Mouse (Mus musculus) MEL (cell line): ENCODE measurements around the gene Man1c1. TPM values are rescaled to one million over a fixed set of nuclear protein-coding genes. Genes with fewer than 3 reads are reported as not detected.

Experiments used
- DNase-seq: peaks from one replicate; pipeline ENCODE4 v3.0.0; 2011; ENCODE audit warnings: low read depth, low spot score
- H3K27ac ChIP-seq: 2 replicates; pipeline ENCODE4 v1.5.1; 2012; ENCODE audit warnings: low read depth, mild to moderate bottlenecking, control low read depth, low read length, moderate library complexity; ENCODE audit not compliant: control insufficient read depth
- H3K27me3 ChIP-seq, 2 experiments: fragments of 150-350 bp in 1 of 2; sonication (generic) in 1 of 2; 2 replicates each; pipeline ENCODE4 v1.6.1; 2012; ENCODE audit warnings: low read length in 2 of 2, mild to moderate bottlenecking in 2 of 2, improper control_type of control experiment in 1 of 2, moderate library complexity in 1 of 2; ENCODE audit not compliant: insufficient read depth in 2 of 2, control insufficient read depth in 1 of 2
- H3K36me3 ChIP-seq, 2 experiments: 2 replicates each; pipeline ENCODE4 v1.6.1; 2012 to 2014; ENCODE audit warnings: low read length in 2 of 2, improper control_type of control experiment in 1 of 2, inconsistent platforms in 1 of 2, mild to moderate bottlenecking in 1 of 2; ENCODE audit not compliant: insufficient read depth in 2 of 2, control insufficient read depth in 1 of 2
- H3K4me1 ChIP-seq, 2 experiments: fragments of 150-350 bp in 1 of 2; sonication (generic) in 1 of 2; 2 replicates each; pipeline ENCODE4 v1.6.1; 2012; ENCODE audit warnings: low read length in 2 of 2, improper control_type of control experiment in 1 of 2, mild to moderate bottlenecking in 1 of 2; ENCODE audit not compliant: insufficient read depth in 2 of 2, control insufficient read depth in 1 of 2
- H3K4me3 ChIP-seq, 2 experiments: fragments of 150-350 bp in 1 of 2; sonication (generic) in 1 of 2; 2 replicates each; pipeline ENCODE4 v1.5.1; 2012; ENCODE audit warnings: low read depth in 2 of 2, low read length in 2 of 2, mild to moderate bottlenecking in 2 of 2, moderate library complexity in 2 of 2, control low read depth in 1 of 2, improper control_type of control experiment in 1 of 2; ENCODE audit not compliant: control insufficient read depth in 1 of 2, insufficient read depth in 1 of 2
- H3K79me2 ChIP-seq: 2 replicates; pipeline ENCODE4 v1.6.1; 2012; ENCODE audit warnings: mild to moderate bottlenecking, low read length, moderate library complexity; ENCODE audit not compliant: control insufficient read depth, poor library complexity, insufficient read depth
- H3K9ac ChIP-seq: 2 replicates; pipeline ENCODE4 v1.6.1; 2012; ENCODE audit warnings: low read depth, mild to moderate bottlenecking, control low read depth, low read length, moderate library complexity; ENCODE audit not compliant: control insufficient read depth, poor library complexity, severe bottlenecking
- H3K9me3 ChIP-seq: fragments of 150-350 bp; sonication (generic); replicated peaks from 2 replicates; pipeline ENCODE4 v1.6.1; 2012; ENCODE audit warnings: mild to moderate bottlenecking, low read length, improper control_type of control experiment, moderate library complexity; ENCODE audit not compliant: insufficient read depth
- CTCF ChIP-seq, 3 experiments: IDR thresholded peaks in 2 of 3; conservative IDR thresholded peaks in 1 of 3; 2 replicates each; pipeline ENCODE4 v1.5.1; 2011 to 2012; ENCODE audit warnings: low read length in 3 of 3, low read depth in 2 of 3, mild to moderate bottlenecking in 2 of 3, improper control_type of control experiment in 1 of 3, inconsistent platforms in 1 of 3, mixed read lengths in 1 of 3, moderate library complexity in 1 of 3; ENCODE audit not compliant: control insufficient read depth in 1 of 3, insufficient read depth in 1 of 3, poor library complexity in 1 of 3, severe bottlenecking in 1 of 3
- ETS1 ChIP-seq: IDR thresholded peaks from 2 replicates; pipeline ENCODE4 v1.6.1; 2012; ENCODE audit warnings: low read depth, mild to moderate bottlenecking, inconsistent platforms, low read length, improper control_type of control experiment, moderate library complexity
- GABPA ChIP-seq: IDR thresholded peaks from 2 replicates; pipeline ENCODE4 v1.6.1; 2012; ENCODE audit warnings: low read depth, mild to moderate bottlenecking, inconsistent platforms, low read length, improper control_type of control experiment, moderate library complexity
- GATA1 ChIP-seq: IDR thresholded peaks from 2 replicates; pipeline ENCODE4 v1.6.1; 2011; ENCODE audit warnings: low read depth, low read length, improper control_type of control experiment
- HCFC1 ChIP-seq: IDR thresholded peaks from 2 replicates; pipeline ENCODE4 v1.6.1; 2012; ENCODE audit warnings: low read depth, mild to moderate bottlenecking, inconsistent platforms, low read length, improper control_type of control experiment, moderate library complexity
- JUND ChIP-seq: IDR thresholded peaks from 2 replicates; pipeline ENCODE4 v1.6.1; 2011; ENCODE audit warnings: low read depth, mild to moderate bottlenecking, improper control_type of control experiment, low read length
- KAT2A ChIP-seq: conservative IDR thresholded peaks from 2 replicates; pipeline ENCODE4 v1.6.1; 2012; ENCODE audit warnings: low read depth, low read length, improper control_type of control experiment, inconsistent platforms
- MAZ ChIP-seq: IDR thresholded peaks from 2 replicates; pipeline ENCODE4 v1.6.1; 2012; ENCODE audit warnings: low read depth, mild to moderate bottlenecking, inconsistent platforms, low read length, improper control_type of control experiment
- MEF2A ChIP-seq: IDR thresholded peaks from 2 replicates; pipeline ENCODE4 v1.6.1; 2014; ENCODE audit warnings: low read depth, mild to moderate bottlenecking, inconsistent platforms, low read length, improper control_type of control experiment; ENCODE audit not compliant: poor library complexity, insufficient replicate concordance, severe bottlenecking; ENCODE audit errors: extremely low read depth
- MYC ChIP-seq: IDR thresholded peaks from 2 replicates; pipeline ENCODE4 v1.6.1; 2011; ENCODE audit warnings: low read depth, mild to moderate bottlenecking, low read length, improper control_type of control experiment, moderate library complexity
- NELFE ChIP-seq: IDR thresholded peaks from 2 replicates; pipeline ENCODE4 v1.6.1; 2011; ENCODE audit warnings: low read depth, low read length, improper control_type of control experiment
- NRF1 ChIP-seq: IDR thresholded peaks from 2 replicates; pipeline ENCODE4 v1.6.1; 2014; ENCODE audit warnings: low read depth, mild to moderate bottlenecking, inconsistent platforms, low read length, improper control_type of control experiment, moderate library complexity; ENCODE audit not compliant: poor library complexity, insufficient read depth, severe bottlenecking
- POLR2A ChIP-seq, 2 experiments: IDR thresholded peaks; 2 replicates each; pipeline ENCODE4 v1.6.1; 2011 to 2012; ENCODE audit warnings: low read length in 2 of 2, mild to moderate bottlenecking in 2 of 2, control low read depth in 1 of 2, improper control_type of control experiment in 1 of 2, low read depth in 1 of 2, moderate library complexity in 1 of 2; ENCODE audit not compliant: control insufficient read depth in 1 of 2, insufficient read depth in 1 of 2, poor library complexity in 1 of 2
- RAD21 ChIP-seq: IDR thresholded peaks from 2 replicates; pipeline ENCODE4 v1.6.1; 2011; ENCODE audit warnings: mild to moderate bottlenecking, low read depth, low read length, improper control_type of control experiment
- SMC3 ChIP-seq: IDR thresholded peaks from 2 replicates; pipeline ENCODE4 v1.6.1; 2011; ENCODE audit warnings: low read depth, low read length, improper control_type of control experiment
- TAL1 ChIP-seq: IDR thresholded peaks from 2 replicates; pipeline ENCODE4 v1.6.1; 2012; ENCODE audit warnings: mild to moderate bottlenecking, inconsistent platforms, low read length, moderate library complexity, mixed read lengths
- TCF12 ChIP-seq: IDR thresholded peaks from 2 replicates; pipeline ENCODE4 v1.6.1; 2014; ENCODE audit warnings: low read depth, mild to moderate bottlenecking, inconsistent platforms, low read length, improper control_type of control experiment, moderate library complexity
- USF1 ChIP-seq: IDR thresholded peaks from 2 replicates; pipeline ENCODE4 v1.6.1; 2014; ENCODE audit warnings: low read depth, mild to moderate bottlenecking, inconsistent platforms, low read length, improper control_type of control experiment, moderate library complexity
- USF2 ChIP-seq, 2 experiments: IDR thresholded peaks; 2 replicates each; pipeline ENCODE4 v1.6.1; 2011 to 2012; ENCODE audit warnings: improper control_type of control experiment in 2 of 2, low read length in 2 of 2, borderline replicate concordance in 1 of 2, inconsistent platforms in 1 of 2, low read depth in 1 of 2, mild to moderate bottlenecking in 1 of 2; ENCODE audit not compliant: insufficient read depth in 1 of 2
- ZC3H11A ChIP-seq: IDR thresholded peaks from 2 replicates; pipeline ENCODE4 v1.6.1; 2012; ENCODE audit warnings: low read depth, mild to moderate bottlenecking, inconsistent platforms, low read length, improper control_type of control experiment
- ZNF384 ChIP-seq: IDR thresholded peaks from 2 replicates; pipeline ENCODE4 v1.6.1; 2012; ENCODE audit warnings: low read depth, mild to moderate bottlenecking, inconsistent platforms, low read length, improper control_type of control experiment
- polyA plus RNA-seq, 2 experiments: library from polyadenylated mRNA; stranded (reverse) in 1 of 2; unstranded in 1 of 2; fragments of >175 nt in 1 of 2; fragments of >200 nt in 1 of 2; gene quantifications; 2 replicates each; pipeline versions ENCODE4 v1.2.1 to v1.2.4; 2012; ENCODE audit warnings: low replicate concordance in 2 of 2, low read depth in 1 of 2; ENCODE audit not compliant: insufficient read length in 2 of 2, insufficient read depth in 1 of 2, missing spikeins in 1 of 2
- total RNA-seq: library from RNA; depleted of rRNA; stranded (reverse); fragments of 300-350 nt; gene quantifications from 2 replicates; pipeline ENCODE4 v1.2.3, GENCODE M21; 2012

Man1c1 gene
- total and polyA plus RNA-seq, 3 experiments, result 1.9 to 5.2 TPM; not detected in 1

DNA sequence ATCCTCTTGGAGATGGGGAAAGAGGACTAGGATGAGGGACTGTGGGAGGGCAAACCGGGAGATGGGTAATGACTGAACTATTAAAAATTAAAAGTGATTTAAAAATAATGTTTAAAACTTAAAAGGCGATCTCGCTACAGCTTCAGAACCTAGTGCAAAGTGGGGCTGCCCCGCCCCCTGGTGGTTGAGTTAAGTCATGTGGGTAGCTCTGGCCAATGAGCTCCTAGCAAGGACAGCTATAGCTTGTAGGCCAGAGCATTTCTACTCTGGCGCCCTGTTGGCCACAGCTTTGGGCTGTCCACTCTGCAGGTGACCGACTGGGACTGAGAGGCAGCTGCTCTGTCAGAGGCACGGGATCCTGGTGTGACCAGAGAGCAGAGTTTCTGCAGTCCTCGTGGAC, 9.8 kb upstream of the Man1c1 start:
- peak overlapping the region; percentile 73 for H3K9ac ChIP-seq
- no peaks in the 10 kb centered on the region for H3K36me3 ChIP-seq
- no peaks in the 10 kb centered on the region for H3K9me3 ChIP-seq
- no peaks in the 10 kb centered on the region; the same call in 1 of the 2 replicates for H3K79me2 ChIP-seq
- DNase-seq, result peak; percentile 88
- TF ChIP-seq NELFE (peak; percentile 48), ETS1 (no peak), USF1 (peak; percentile 93), ZNF384 (0 out of 2 replicates have a peak, but pooled peaks have one; percentile 3), TAL1 (no peak), POLR2A (IDR thresholded peaks at IDR 0.05; ENCODE audit: control insufficient read depth in 1 of 2, insufficient read depth in 1 of 2, low read depth in 1 of 2, low read length in 2 of 2, poor library complexity in 1 of 2) (0 out of 4 replicates have a peak, but pooled peaks of 1 of the 2 experiments have one; percentile 23), ZC3H11A (peak; percentile 76), CTCF (IDR thresholded peaks at IDR 0.05 in 2 of 3, conservative IDR thresholded peaks at IDR 0.05 in 1 of 3; ENCODE audit: control insufficient read depth in 1 of 3, insufficient read depth in 1 of 3, low read depth in 2 of 3, low read length in 3 of 3, poor library complexity in 1 of 3, severe bottlenecking in 1 of 3) (peak; percentile 59 to 89 (median 88)), USF2 (IDR thresholded peaks at IDR 0.05; ENCODE audit: borderline replicate concordance in 1 of 2, insufficient read depth in 1 of 2, low read depth in 1 of 2, low read length in 2 of 2) (peak in 1 of 2 experiments; percentile 62; a peak in 2 of 4 replicates), SMC3 (peak; percentile 93), RAD21 (peak; percentile 88)
- H3K27ac ChIP-seq, result no peak overlapping the region
- H3K27me3 ChIP-seq, result no peaks in the 10 kb centered on the region
- H3K4me3 ChIP-seq, result peak overlapping the region; percentile 44 to 47; a peak in 2 of 4 replicates
- peaks cover 0 to 3% of the 10 kb centered on the region in 2 experiments; a peak in 2 of 4 replicates for H3K4me1 ChIP-seq

GRCm38 (mm10) chr4:134705311-134705710, 1.2 kb upstream of the Man1c1 start:
- Histone ChIP-seq H3K36me3 (no peaks in the 10 kb centered on the region; a peak in 1 of 4 replicates), H3K27me3 (no peaks in the 10 kb centered on the region), H3K27ac (no peak overlapping the region), H3K4me3 (no peak overlapping the region), H3K79me2 (no peaks in the 10 kb centered on the region; the same call in 1 of the 2 replicates), H3K9ac (no peak overlapping the region), H3K9me3 (no peaks in the 10 kb centered on the region), H3K4me1 (no peaks in the 10 kb centered on the region)
- DNase-seq, result no peak
- TF ChIP-seq POLR2A (IDR thresholded peaks at IDR 0.05; ENCODE audit: control insufficient read depth in 1 of 2, insufficient read depth in 1 of 2, low read depth in 1 of 2, low read length in 2 of 2, poor library complexity in 1 of 2) (no peak), HCFC1 (no peak), RAD21 (no peak), SMC3 (no peak), GABPA (no peak), MAZ (no peak), ZNF384 (no peak), NRF1 (no peak), TCF12 (no peak), MEF2A (no peak), ETS1 (no peak), JUND (no peak), KAT2A (no peak), NELFE (no peak), TAL1 (no peak), MYC (no peak), GATA1 (no peak)
